Mouse (Mus musculus) urinary bladder, postnatal 14 days (tissue): ENCODE measurements at regions not wholly inside any gene's neighbourhood (a gene's known extent, or its start where the extent isn't known, plus 50 kb on each side); places are given as distances from the start of the nearest gene placed in this dataset.

Source experiments
- DNase-seq: peaks from one replicate; pipeline ENCODE4 v3.0.0; 2021; ENCODE audit warnings: low spot score

GRCm38 (mm10) chr5:39176906-39177305 lies 300.3 kb upstream of the Clnk start:
- no peak for DNase-seq

GRCm38 (mm10) chr5:39173491-39173890 lies 296.9 kb upstream of the Clnk start:
- DNase-seq, result no peak

- DNase-seq, result no peak
These were observed 283.0 kb upstream of the Clnk start for GRCm38 (mm10) chr5:39159651-39160050.

- DNase-seq, result no peak
These were observed 279.2 kb upstream of the Clnk start for GRCm38 (mm10) chr5:39155763-39156162.

- DNase-seq, result no peak
These were observed 276.7 kb upstream of the Clnk start for GRCm38 (mm10) chr5:39153291-39153794.

- no peak for DNase-seq
These were observed 275.3 kb upstream of the Clnk start for GRCm38 (mm10) chr5:39151917-39152316.

GRCm38 (mm10) chr5:39150891-39151290 lies 274.3 kb upstream of the Clnk start:
- DNase-seq, result peak; percentile 10

- DNase-seq, result no peak
These were observed 269.0 kb upstream of the Clnk start for GRCm38 (mm10) chr5:39145658-39146057.

- DNase-seq, result no peak
These were observed 267.6 kb upstream of the Clnk start for GRCm38 (mm10) chr5:39144225-39144624.

- no peak for DNase-seq
These were observed 267.0 kb upstream of the Clnk start for GRCm38 (mm10) chr5:39143648-39144047.

- no peak for DNase-seq
These were observed 261.8 kb upstream of the Clnk start for GRCm38 (mm10) chr5:39138375-39138774.

GRCm38 (mm10) chr5:39128931-39129330 lies 252.3 kb upstream of the Clnk start:
- DNase-seq, result no peak

GRCm38 (mm10) chr5:39126833-39127232 lies 250.2 kb upstream of the Clnk start:
- no peak for DNase-seq

GRCm38 (mm10) chr5:39126270-39126691 lies 249.7 kb upstream of the Clnk start:
- no peak for DNase-seq

GRCm38 (mm10) chr5:39110336-39110735 lies 233.7 kb upstream of the Clnk start:
- DNase-seq, result no peak

- no peak for DNase-seq
These were observed 232.9 kb upstream of the Clnk start for GRCm38 (mm10) chr5:39109526-39109925.

GRCm38 (mm10) chr5:39099113-39099512 lies 222.5 kb upstream of the Clnk start:
- peak; percentile 6 for DNase-seq

- DNase-seq, result no peak
These were observed 218.3 kb upstream of the Clnk start for GRCm38 (mm10) chr5:39094875-39095274.

GRCm38 (mm10) chr5:39076555-39077178 lies 200.1 kb upstream of the Clnk start:
- DNase-seq, result no peak

- no peak for DNase-seq
These were observed 193.1 kb upstream of the Clnk start for GRCm38 (mm10) chr5:39069683-39070082.

- DNase-seq, result no peak
These were observed 186.4 kb upstream of the Clnk start for GRCm38 (mm10) chr5:39063061-39063460.

GRCm38 (mm10) chr5:39052490-39053250 lies 176.1 kb upstream of the Clnk start:
- DNase-seq, result no peak

- DNase-seq, result no peak
These were observed 173.9 kb upstream of the Clnk start for GRCm38 (mm10) chr5:39050512-39050911.
